Mouse (Mus musculus) CD8-positive naive resting alpha-beta T cell, adult 2 months (primary cell): ENCODE measurements around the gene Hmgn3.

ENCODE experiments used
- DNase-seq, 2 experiments: peaks; one replicate each; pipeline ENCODE4 v3.0.0; 2022; ENCODE audit warnings: low read depth in 2 of 2, low spot score in 2 of 2

The Hmgn3 gene

GRCm38 (mm10) chr9:83100786-83101185 lies 45.7 kb downstream of the Hmgn3 start:
- DNase-seq = no peak

GRCm38 (mm10) chr9:83098652-83099307 lies 47.7 kb downstream of the Hmgn3 start:
- no peak for DNase-seq

- DNase-seq = no peak
Measured at GRCm38 (mm10) chr9:83097816-83098215, 48.7 kb downstream of the Hmgn3 start.

- no peak for DNase-seq
Measured at GRCm38 (mm10) chr9:83094649-83095336, 51.7 kb downstream of the Hmgn3 start.

- no peak for DNase-seq
Measured at GRCm38 (mm10) chr9:83083790-83084469, 62.6 kb downstream of the Hmgn3 start.

- DNase-seq = no peak
Measured at GRCm38 (mm10) chr9:83083091-83083490, 63.4 kb downstream of the Hmgn3 start.

- no peak for DNase-seq
Measured at GRCm38 (mm10) chr9:83082296-83082695, 64.2 kb downstream of the Hmgn3 start.

GRCm38 (mm10) chr9:83079724-83080123 lies 66.8 kb downstream of the Hmgn3 start:
- no peak for DNase-seq

- DNase-seq = no peak
Measured at GRCm38 (mm10) chr9:83068246-83068645, 78.2 kb downstream of the Hmgn3 start.

GRCm38 (mm10) chr9:83061289-83061688 lies 85.2 kb downstream of the Hmgn3 start:
- no peak for DNase-seq
